Mouse (Mus musculus) midbrain, embryonic 11.5 days (tissue): ENCODE results near the gene Actl11. TPM values are rescaled to one million over a fixed set of nuclear protein-coding genes. Genes with fewer than 3 reads are reported as not detected.
A peak's percentile ranks its signal among the peaks of the same experiment; 100 is the strongest.

Experiments used
- ATAC-seq: fragments of 200-750 bp; cut with Nextera tagmentation; 2 replicates; pipeline ENCODE4 v1.8.0; 2017; ENCODE audit warnings: moderate TSS enrichment, moderate library complexity; ENCODE audit not compliant: low FRiP score
- DNase-seq: peaks from one replicate; pipeline ENCODE4 v3.0.0; 2015; ENCODE audit warnings: low spot score; ENCODE audit errors: missing footprints
- H3K27ac ChIP-seq: fragments of 300-500 bp; sonication (generic); 2 replicates; pipeline ENCODE4 v1.5.1; 2014; ENCODE audit warnings: low read depth, low read length
- H3K27me3 ChIP-seq: fragments of 300-500 bp; sonication (generic); 2 replicates; pipeline ENCODE4 v1.6.1; 2014; ENCODE audit warnings: mild to moderate bottlenecking, low read length, moderate library complexity, mixed read lengths; ENCODE audit not compliant: control insufficient read depth, insufficient read depth
- H3K36me3 ChIP-seq: fragments of 300-500 bp; sonication (generic); 2 replicates; pipeline ENCODE4 v1.6.1; 2014; ENCODE audit warnings: mild to moderate bottlenecking, low read length, moderate library complexity, mixed read lengths; ENCODE audit not compliant: control insufficient read depth, insufficient read depth
- H3K4me1 ChIP-seq: fragments of 300-500 bp; sonication (generic); 2 replicates; pipeline ENCODE4 v1.6.1; 2014; ENCODE audit warnings: low read length; ENCODE audit not compliant: control insufficient read depth, insufficient read depth
- H3K4me2 ChIP-seq: fragments of 300-500 bp; sonication (generic); 2 replicates; pipeline ENCODE4 v1.6.1; 2014; ENCODE audit warnings: mild to moderate bottlenecking, moderate library complexity
- H3K4me3 ChIP-seq: fragments of 300-500 bp; sonication (generic); 2 replicates; pipeline ENCODE4 v1.5.1; 2014; ENCODE audit warnings: low read depth, low read length
- H3K9ac ChIP-seq: fragments of 300-500 bp; sonication (generic); 2 replicates; pipeline ENCODE4 v1.6.1; 2014; ENCODE audit warnings: low read length
- H3K9me3 ChIP-seq: fragments of 300-500 bp; sonication (generic); 2 replicates; pipeline ENCODE4 v1.6.1; 2016; ENCODE audit warnings: low read length; ENCODE audit not compliant: control insufficient read depth
- WGBS: fragments of 180-500 bp; shearing (Covaris S2); extraction: QIAGEN DNeasy Blood & Tissue Kit; methylation state at CpG from one replicate; pipeline ENCODE4 v1.1.7; 2014; 5-methylcytosine and 5-hydroxymethylcytosine counted together
- polyA plus RNA-seq: library from polyadenylated mRNA; unstranded; fragments of >200 nt; fragmentation: Nextera tagmentation; extraction: Ambion mirVana; gene quantifications from 2 replicates; pipeline ENCODE4 v1.2.1, GENCODE M21; 2014

The Actl11 gene
- polyA plus RNA-seq, 1 experiment from 2014 or later, result not detected

DNA sequence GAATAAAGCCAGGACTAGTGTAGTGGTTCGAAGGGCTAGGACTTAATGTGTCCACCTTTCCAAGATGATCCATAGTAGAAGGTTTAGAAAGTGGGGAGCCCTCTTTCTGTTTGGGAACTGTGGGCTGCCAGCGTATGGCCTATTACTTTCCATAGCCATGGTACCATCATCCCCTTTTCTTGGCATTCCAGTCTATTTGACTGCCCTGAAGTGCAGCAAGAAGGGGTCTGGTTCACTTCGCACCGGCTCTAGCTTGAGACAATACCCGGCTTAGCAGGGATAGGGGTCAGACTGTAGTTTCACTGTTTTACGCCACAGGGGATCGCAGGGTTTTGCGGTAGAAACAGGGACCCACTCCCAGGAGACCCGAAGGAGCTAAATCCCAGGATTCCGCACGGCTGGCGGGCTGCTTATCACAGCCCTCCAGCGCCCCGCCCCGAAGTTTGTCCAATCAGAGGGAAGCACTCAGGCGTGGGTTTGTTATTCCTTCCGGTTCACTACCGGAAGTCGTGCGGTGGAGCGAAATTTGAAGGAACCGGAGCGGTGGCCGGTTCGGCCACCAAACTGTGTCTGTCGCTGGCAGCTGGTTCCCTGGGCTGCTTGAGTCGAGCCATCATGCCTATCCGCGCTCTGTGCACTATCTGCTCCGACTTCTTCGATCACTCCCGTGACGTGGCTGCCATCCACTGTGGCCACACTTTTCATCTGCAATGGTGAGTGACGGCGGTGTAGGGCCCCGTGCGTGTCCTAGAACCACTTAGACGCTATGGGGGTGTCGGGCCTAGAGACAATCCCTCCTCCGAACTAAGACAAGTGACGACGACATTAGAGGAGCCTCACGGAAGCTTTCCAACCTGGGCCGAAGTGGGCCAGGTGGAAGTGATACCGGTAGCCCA is 22.4 kb downstream of the Actl11 start:
- peaks cover 10% of the 10 kb centered on the region for H3K4me1 ChIP-seq
- peak overlapping the region; percentile 67 for H3K9ac ChIP-seq
- no peaks in the 10 kb centered on the region for H3K36me3 ChIP-seq
- no peaks in the 10 kb centered on the region for H3K27me3 ChIP-seq
- peak overlapping the region; percentile 58 for H3K27ac ChIP-seq
- H3K9me3 ChIP-seq, result no peaks in the 10 kb centered on the region
- DNase-seq (peak; percentile 98), ATAC-seq (peak; percentile 95)
- 14% methylated on average over 45 of the region's 45 CpGs for WGBS
- H3K4me3 ChIP-seq, result peak overlapping the region; percentile 68
- H3K4me2 ChIP-seq, result peak overlapping the region; percentile 68

DNA sequence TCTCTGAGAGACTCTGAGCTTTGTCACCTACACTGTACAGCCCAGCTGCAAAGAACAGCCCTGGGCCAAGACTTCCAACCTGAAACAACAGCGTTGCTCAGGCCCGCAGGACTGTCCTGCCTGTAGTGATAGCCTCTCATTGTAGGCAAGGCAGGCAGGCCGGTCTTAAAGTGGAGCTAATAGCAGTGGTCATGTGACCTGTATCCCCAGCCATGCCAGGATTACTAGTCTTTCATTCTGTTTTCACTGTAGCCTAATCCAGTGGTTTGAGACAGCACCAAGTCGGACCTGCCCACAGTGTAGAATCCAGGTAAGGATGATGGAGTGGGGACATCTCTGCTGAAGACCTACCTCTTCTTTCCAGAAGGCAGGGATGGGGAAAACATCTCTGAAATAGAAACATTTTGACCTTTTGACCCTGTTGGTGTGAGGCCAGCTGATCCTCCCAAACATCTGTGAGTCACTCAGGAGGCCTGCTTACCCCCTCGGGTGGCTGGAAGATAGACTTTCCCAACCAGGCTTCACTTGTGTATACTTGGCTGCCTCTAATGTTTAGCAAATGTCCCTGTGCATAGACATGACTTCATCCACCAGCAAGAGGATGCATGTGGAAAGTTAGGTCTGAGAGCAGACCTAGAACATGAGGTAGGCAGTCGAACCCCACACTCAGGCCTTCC is 27.5 kb downstream of the Actl11 start:
- Histone ChIP-seq H3K4me3 (no peak overlapping the region), H3K27me3 (no peaks in the 10 kb centered on the region), H3K9ac (no peak overlapping the region), H3K9me3 (no peaks in the 10 kb centered on the region), H3K4me2 (no peak overlapping the region), H3K36me3 (peaks cover 11% of the 10 kb centered on the region; the same call in 1 of the 2 replicates), H3K4me1 (peaks cover 10% of the 10 kb centered on the region), H3K27ac (no peak overlapping the region)
- ATAC-seq (no peak), DNase-seq (no peak)
- WGBS, result 84% methylated on average over 6 of the region's 6 CpGs

DNA sequence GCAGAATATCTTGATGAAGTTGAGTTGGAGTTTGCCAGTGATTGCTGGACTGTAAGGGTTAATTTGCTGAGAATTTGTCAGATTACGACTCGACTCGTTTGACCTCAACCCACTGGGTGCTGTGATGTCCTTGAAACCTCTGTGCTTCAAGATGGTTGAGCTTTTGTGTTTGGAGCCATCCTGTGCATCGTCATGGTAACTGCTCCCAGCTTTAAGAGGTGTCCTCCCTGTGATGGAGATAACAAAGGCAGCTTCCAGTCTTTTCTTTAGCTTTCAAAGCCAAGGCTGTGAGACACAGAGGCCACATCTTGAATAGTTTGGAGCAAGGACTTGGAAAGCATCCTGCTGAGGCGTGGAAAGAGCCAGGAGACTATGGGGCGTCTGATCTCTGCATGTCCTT is 28.9 kb downstream of the Actl11 start:
- Histone ChIP-seq H3K36me3 (peaks cover 11% of the 10 kb centered on the region), H3K27ac (no peak overlapping the region), H3K9me3 (no peaks in the 10 kb centered on the region), H3K4me3 (no peak overlapping the region), H3K4me2 (no peak overlapping the region), H3K27me3 (no peaks in the 10 kb centered on the region), H3K9ac (no peak overlapping the region), H3K4me1 (peaks cover 3% of the 10 kb centered on the region; the same call in 1 of the 2 replicates)
- 25% methylated on average over 6 of the region's 6 CpGs for WGBS
- no peak for ATAC-seq
- DNase-seq, result no peak

DNA sequence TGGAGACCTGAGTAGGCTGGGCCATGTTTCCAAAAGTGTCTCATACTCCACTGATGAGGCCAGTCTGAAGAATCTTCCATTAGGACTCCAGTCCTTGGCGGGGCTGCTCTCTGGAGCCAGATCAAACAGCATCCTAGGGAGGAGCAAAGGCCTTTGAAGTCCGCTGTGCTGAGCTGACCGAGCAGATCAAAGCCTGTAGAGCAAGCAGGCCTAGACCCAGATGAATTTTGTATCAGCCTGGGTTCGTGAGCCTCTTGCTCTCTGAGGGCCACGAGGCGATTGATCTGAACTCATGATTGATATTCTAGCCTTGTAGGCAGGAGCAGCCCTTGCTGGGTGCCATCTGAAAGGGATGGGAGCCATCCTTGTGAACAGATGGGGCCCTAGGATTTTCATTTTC is 31.6 kb downstream of the Actl11 start:
- Histone ChIP-seq H3K9me3 (no peaks in the 10 kb centered on the region), H3K4me2 (no peak overlapping the region), H3K4me3 (no peak overlapping the region), H3K27me3 (no peaks in the 10 kb centered on the region), H3K9ac (no peak overlapping the region), H3K27ac (no peak overlapping the region), H3K36me3 (peaks cover 11% of the 10 kb centered on the region), H3K4me1 (0 out of 2 replicates have a peak, but pooled peaks cover 3% of the 10 kb centered on the region)
- DNase-seq (no peak), ATAC-seq (no peak)
- WGBS, result 57% methylated on average over 6 of the region's 6 CpGs

DNA sequence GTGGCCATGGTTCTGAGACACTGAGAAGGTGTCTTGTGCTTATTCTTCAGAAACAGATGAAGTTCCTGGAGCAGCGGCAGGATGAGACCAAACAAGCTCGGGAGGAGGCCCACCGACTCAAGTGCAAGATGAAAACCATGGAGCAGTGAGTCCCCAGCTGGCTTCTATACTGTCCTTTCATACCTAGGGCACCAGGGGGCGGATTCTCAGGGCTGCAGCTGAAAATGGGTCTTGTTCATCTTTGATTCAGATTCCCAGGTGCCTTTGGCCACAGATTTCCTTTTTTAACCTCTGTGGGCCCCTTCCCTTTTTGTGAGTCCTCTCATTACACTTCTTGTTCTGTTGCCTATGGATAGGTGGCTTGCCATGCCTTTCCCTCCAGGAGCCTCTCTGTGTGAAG is 32.7 kb downstream of the Actl11 start:
- DNase-seq (no peak), ATAC-seq (no peak)
- Histone ChIP-seq H3K9ac (no peak overlapping the region), H3K9me3 (no peaks in the 10 kb centered on the region), H3K27me3 (no peaks in the 10 kb centered on the region), H3K36me3 (peaks cover 11% of the 10 kb centered on the region), H3K4me2 (no peak overlapping the region), H3K4me1 (0 out of 2 replicates have a peak, but pooled peaks cover 3% of the 10 kb centered on the region), H3K27ac (no peak overlapping the region), H3K4me3 (no peak overlapping the region)
- 75% methylated on average over 4 of the region's 4 CpGs for WGBS

DNA sequence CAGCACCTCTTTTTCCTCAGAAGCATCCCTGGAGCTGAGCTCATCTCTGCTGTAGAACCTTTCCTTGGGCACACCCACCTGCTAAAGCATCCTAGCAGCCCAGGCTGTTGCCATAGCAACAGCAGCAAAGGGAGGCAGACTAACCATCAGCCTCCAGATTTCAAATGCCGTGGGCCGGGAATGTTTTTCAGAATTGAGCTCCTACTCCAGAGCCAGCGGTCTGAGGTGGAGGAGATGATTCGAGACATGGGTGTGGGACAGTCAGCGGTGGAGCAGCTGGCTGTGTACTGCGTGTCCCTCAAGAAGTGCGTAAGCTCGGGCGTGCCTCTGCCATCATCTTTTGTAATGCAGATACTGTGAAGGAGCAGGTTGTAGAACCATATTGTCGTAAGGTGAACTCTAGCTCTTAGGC is 33.1 kb downstream of the Actl11 start:
- Histone ChIP-seq H3K4me3 (no peak overlapping the region), H3K4me1 (0 out of 2 replicates have a peak, but pooled peaks cover 3% of the 10 kb centered on the region), H3K4me2 (no peak overlapping the region), H3K36me3 (peaks cover 11% of the 10 kb centered on the region), H3K9me3 (no peaks in the 10 kb centered on the region), H3K27me3 (no peaks in the 10 kb centered on the region), H3K27ac (no peak overlapping the region), H3K9ac (no peak overlapping the region)
- DNase-seq (no peak), ATAC-seq (no peak)
- WGBS, result 70% methylated on average over 10 of the region's 10 CpGs

DNA sequence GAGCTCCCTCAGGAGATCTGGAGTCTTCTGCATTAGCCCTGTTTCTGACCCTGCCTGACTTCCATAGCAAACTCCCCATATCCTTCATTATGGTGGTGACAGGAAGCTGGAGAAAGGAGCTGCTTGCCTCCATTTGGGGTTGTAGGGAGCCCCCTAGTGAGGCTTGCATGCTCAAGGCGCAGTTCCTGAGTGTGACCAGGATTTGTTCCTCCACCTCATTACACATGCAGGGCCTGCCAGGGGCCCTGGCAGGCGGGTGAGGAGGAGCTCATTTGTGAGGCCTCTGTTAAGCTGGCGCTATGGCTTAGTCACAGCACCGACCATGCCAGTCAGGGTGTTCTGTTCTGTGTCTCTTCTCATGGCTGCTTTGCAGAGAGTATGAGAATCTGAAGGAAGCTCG is 33.6 kb downstream of the Actl11 start:
- no peaks in the 10 kb centered on the region for H3K27me3 ChIP-seq
- H3K4me2 ChIP-seq, result no peak overlapping the region
- H3K9me3 ChIP-seq, result no peaks in the 10 kb centered on the region
- peak overlapping the region; percentile 6; the same call in 1 of the 2 replicates for H3K27ac ChIP-seq
- WGBS, result 47% methylated on average over 5 of the region's 5 CpGs
- 0 out of 2 replicates have a peak, but pooled peaks cover 3% of the 10 kb centered on the region for H3K4me1 ChIP-seq
- no peak; the same call in 1 of the 2 replicates for ATAC-seq
- H3K9ac ChIP-seq, result no peak overlapping the region
- H3K36me3 ChIP-seq, result peaks cover 11% of the 10 kb centered on the region
- no peak for DNase-seq
- no peak overlapping the region for H3K4me3 ChIP-seq

DNA sequence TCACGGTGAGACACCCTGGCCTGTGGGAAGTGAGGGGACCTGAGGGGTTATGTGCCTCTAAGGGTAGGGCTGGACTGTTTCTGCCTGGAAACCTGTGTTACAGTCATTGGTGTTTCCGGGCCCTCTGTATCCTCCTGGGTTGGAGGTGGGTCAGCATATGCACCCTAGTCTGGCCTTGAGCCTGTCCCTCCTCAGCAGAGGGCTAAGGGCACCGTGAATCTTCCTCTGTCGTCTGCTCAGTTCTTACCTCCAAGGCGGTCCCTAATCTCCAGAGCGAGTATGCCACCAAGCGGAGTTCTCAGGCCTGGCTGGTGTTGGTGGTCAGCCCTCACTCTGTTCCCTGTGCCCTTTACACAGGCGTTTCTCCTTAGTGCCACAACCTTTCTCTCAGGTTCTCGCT is 34.6 kb downstream of the Actl11 start:
- no peak overlapping the region for H3K4me2 ChIP-seq

DNA sequence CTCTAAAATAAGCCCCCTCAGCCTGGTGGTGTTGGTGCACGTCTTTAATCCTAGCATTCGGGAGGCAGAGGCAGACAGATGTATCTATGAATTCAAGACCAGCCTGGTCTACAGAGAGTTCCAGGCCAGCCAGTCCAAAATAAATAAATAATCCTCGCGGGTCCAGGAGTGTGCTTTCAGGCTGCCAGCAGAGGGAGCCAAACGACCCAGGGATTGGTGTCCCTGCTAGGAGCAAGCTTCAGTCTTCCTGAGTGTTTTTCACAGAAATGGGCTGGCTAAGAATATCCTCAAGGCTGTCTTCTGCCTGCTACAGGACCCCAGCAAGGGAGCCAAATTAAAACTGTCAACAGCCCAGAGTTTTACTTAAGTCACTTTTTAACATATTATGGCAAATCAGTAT is 35.4 kb downstream of the Actl11 start:
- no peak overlapping the region for H3K27ac ChIP-seq
- no peaks in the 10 kb centered on the region for H3K4me1 ChIP-seq
- H3K9ac ChIP-seq, result no peak overlapping the region
- peaks cover 4% of the 10 kb centered on the region for H3K36me3 ChIP-seq
- 16% methylated on average over 5 of the region's 5 CpGs for WGBS
- H3K4me3 ChIP-seq, result no peak overlapping the region
- H3K9me3 ChIP-seq, result no peaks in the 10 kb centered on the region
- DNase-seq (peak; percentile 93), ATAC-seq (peak; percentile 70; the same call in 1 of the 2 replicates)
- no peak overlapping the region for H3K4me2 ChIP-seq
- no peaks in the 10 kb centered on the region for H3K27me3 ChIP-seq

More for the DNA sequence above, 34.6 kb downstream of the Actl11 start:
- no peaks in the 10 kb centered on the region for H3K4me1 ChIP-seq
- no peak for ATAC-seq
- 86% methylated on average over 9 of the region's 9 CpGs for WGBS
- H3K27ac ChIP-seq, result no peak overlapping the region
- no peak overlapping the region for H3K9ac ChIP-seq
- H3K27me3 ChIP-seq, result no peaks in the 10 kb centered on the region
- no peaks in the 10 kb centered on the region for H3K9me3 ChIP-seq
- H3K36me3 ChIP-seq, result peaks cover 4% of the 10 kb centered on the region
- DNase-seq, result no peak
- H3K4me3 ChIP-seq, result no peak overlapping the region
